Mouse (Mus musculus) E14TG2a.4 (cell line): ENCODE measurements around the gene Crtc2.

Source experiments
- CTCF ChIP-seq: conservative IDR thresholded peaks from 2 replicates; pipeline ENCODE4 v1.5.1; 2014; ENCODE audit warnings: low read length
- NANOG ChIP-seq: IDR thresholded peaks from 2 replicates; pipeline ENCODE4 v1.6.1; 2014; ENCODE audit warnings: borderline replicate concordance, low read length, mixed read lengths

DNA sequence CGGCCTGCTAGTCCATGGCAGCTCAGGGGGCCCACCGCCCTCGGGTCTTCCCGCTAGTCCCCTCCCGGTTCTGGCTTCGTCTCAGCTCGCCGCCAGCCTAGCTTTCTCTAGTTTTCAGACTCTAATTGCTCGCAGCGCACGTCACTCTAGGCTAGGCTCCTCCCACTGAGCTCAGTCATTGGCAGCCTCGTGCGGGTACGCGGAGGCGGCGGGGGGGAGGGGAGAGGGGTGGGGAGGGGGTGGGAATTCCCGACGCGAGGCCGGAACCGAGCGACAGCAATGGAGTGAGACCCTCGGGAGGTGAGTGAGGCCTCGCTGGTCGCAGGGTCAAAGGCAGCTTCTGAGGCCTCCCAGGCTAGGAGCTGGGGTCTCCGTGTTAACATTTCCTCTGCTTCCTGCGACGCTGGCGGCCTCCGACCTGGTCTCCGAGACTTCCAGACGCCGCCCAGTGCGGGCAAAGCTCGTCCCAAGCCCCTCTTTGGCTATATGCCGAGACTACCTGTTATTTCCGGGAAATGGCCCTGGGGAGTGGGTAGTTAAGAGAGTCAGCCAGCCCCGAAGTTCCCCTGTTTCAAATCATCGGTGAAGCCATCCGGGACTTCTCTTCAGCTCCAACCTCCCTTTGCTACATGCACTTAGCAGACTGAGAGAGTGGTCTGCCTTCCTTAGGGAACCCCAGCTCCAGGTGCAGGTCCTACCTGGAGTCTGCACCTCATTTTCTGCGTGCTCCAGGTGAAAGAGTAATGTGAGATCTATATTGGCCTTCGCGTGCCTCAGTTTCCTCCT lies 5.8 kb upstream of the Crtc2 start, which contains the start of gene Slc39a1:
- TF ChIP-seq CTCF (no peak), NANOG (no peak)
